ENCODE assay signal across 8 mouse cellular contexts in the genomic region with DNA sequence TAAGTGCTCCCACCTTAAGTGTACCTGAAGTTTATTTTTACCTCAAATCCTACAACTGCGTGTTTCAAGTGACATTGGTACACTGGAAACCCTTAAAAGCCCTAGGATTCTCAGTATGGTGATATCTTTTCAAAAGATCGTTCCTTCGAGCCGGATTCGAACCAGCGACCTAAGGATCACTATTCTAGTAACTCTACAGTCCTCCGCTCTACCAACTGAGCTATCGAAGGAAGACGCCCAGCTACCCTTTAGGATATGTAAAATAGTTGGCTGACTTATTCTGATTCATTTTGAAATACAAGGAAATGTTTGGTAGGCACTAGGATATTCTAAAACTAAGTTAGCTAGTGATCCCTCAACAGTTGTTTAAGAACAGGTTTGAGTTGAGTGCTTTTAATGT. TPM values are rescaled to one million over a fixed set of nuclear protein-coding genes. Genes with fewer than 3 reads are reported as not detected.
DNase-seq lines count a peak whose midpoint lies in the region; ATAC-seq and TF ChIP-seq lines count a peak whose summit lies in the region.

No protein-coding gene starts in this region.

- H3K27ac ChIP-seq in forebrain, embryonic 15.5 days (replicated peaks): no peak overlapping the region
- no peak overlapping the region for H3K27ac ChIP-seq in liver, adult 2 months (replicated peaks; ENCODE audit: insufficient read depth, low read depth, low read length)
- no peak overlapping the region for H3K27ac ChIP-seq in neural tube, embryonic 13.5 days (replicated peaks)

- ATAC-seq in forebrain, embryonic 15.5 days (replicated peaks): no peak
- no peak for ATAC-seq in neural tube, embryonic 13.5 days (ENCODE audit: low read depth)

- no peak overlapping the region for H3K9ac ChIP-seq in forebrain, embryonic 15.5 days (replicated peaks)
- no peak overlapping the region for H3K9ac ChIP-seq in liver, adult 2 months (ENCODE audit: low read depth, low read length)
- no peak overlapping the region for H3K9ac ChIP-seq in neural tube, embryonic 13.5 days

- peaks cover 3% of the 10 kb centered on the region; the same call in 1 of the 2 replicates for H3K79me2 ChIP-seq in liver, adult 2 months (ENCODE audit: control insufficient read depth, insufficient read depth, low read length)

- H3K27me3 ChIP-seq in forebrain, embryonic 15.5 days: no peaks in the 10 kb centered on the region
- no peaks in the 10 kb centered on the region for H3K27me3 ChIP-seq in liver, adult 2 months (ENCODE audit: control insufficient read depth, insufficient read depth, low read length)
- H3K27me3 ChIP-seq in neural tube, embryonic 13.5 days: no peaks in the 10 kb centered on the region

- H3K4me2 ChIP-seq in forebrain, embryonic 15.5 days (replicated peaks): 0 out of 2 replicates have a peak overlapping the region, but pooled peaks have one; percentile 3
- H3K4me2 ChIP-seq in neural tube, embryonic 13.5 days: peak overlapping the region; percentile 94; the same call in 1 of the 2 replicates

- H3K4me3 ChIP-seq in forebrain, embryonic 15.5 days: no peak overlapping the region
- no peak overlapping the region for H3K4me3 ChIP-seq in liver, adult 2 months (ENCODE audit: insufficient read depth, low read depth, low read length)
- H3K4me3 ChIP-seq in neural tube, embryonic 13.5 days: no peak overlapping the region

- peaks cover 14% of the 10 kb centered on the region for H3K36me3 ChIP-seq in forebrain, embryonic 15.5 days
- H3K36me3 ChIP-seq in liver, adult 2 months (ENCODE audit: control insufficient read depth, insufficient read depth, low read length): peaks cover 6% of the 10 kb centered on the region; the same call in 1 of the 2 replicates
- H3K36me3 ChIP-seq in neural tube, embryonic 13.5 days: peaks cover 18% of the 10 kb centered on the region

- no peak for TF ChIP-seq POLR2A in liver, adult 2 months (IDR thresholded peaks at IDR 0.05; ENCODE audit: extremely low read depth, insufficient read depth, low read length)

- no peaks in the 10 kb centered on the region for H3K9me3 ChIP-seq in forebrain, embryonic 15.5 days
- no peaks in the 10 kb centered on the region for H3K9me3 ChIP-seq in neural tube, embryonic 13.5 days

- DNase-seq in ovary, postnatal 36 days (ENCODE audit: low spot score): peak; percentile 19
- no peak for DNase-seq in ovary, postnatal 10 days (ENCODE audit: low spot score)
- DNase-seq in adrenal gland, postnatal 36 days: peak; percentile 69 to 73
- peak; percentile 40 for DNase-seq in kidney, adult 11 months
- DNase-seq in liver, adult 2 months (ENCODE audit: extremely low read depth, low read depth, low spot score): peak; percentile 78
- DNase-seq in ovary, postnatal 14 days (ENCODE audit: low spot score): no peak

- no peak for TF ChIP-seq CTCF in liver, adult 2 months (IDR thresholded peaks at IDR 0.05; ENCODE audit: low read depth, low read length)

- H3K4me1 ChIP-seq in forebrain, embryonic 15.5 days: peaks cover 38% of the 10 kb centered on the region
- H3K4me1 ChIP-seq in liver, adult 2 months (ENCODE audit: control insufficient read depth, insufficient read depth, low read length): peaks cover 2% of the 10 kb centered on the region; the same call in 1 of the 2 replicates
- peaks cover 33% of the 10 kb centered on the region for H3K4me1 ChIP-seq in neural tube, embryonic 13.5 days (replicated peaks)

- 3% methylated on average over 9 of the region's 9 CpGs for WGBS in forebrain, embryonic 15.5 days
- WGBS in liver, adult 2 months: 6% methylated on average over 9 of the region's 9 CpGs
- WGBS in neural tube, embryonic 13.5 days: under 1% methylated on average over 9 of the region's 9 CpGs

RNA-seq across cellular contexts. Expression of a gene that starts 1.8 kb away (rescaled TPM):
- total RNA-seq in adrenal gland, postnatal 36 days (2021): 1 to 10 TPM; 6.9 to 8.3 TPM
- 13.0 and 13.2 TPM in 2 replicates for polyA plus RNA-seq in forebrain, embryonic 15.5 days (2015; fragmentation: Nextera tagmentation; extraction: Ambion mirVana)
- total RNA-seq in liver, adult 2 months (2014; rRNA removed): 3.5 and 3.7 TPM in 2 replicates
- polyA plus RNA-seq in liver, adult 2 months (2012; rRNA removed): 2.1 TPM in 2 replicates
- polyA plus RNA-seq in neural tube, embryonic 13.5 days (2015; fragmentation: Nextera tagmentation; extraction: Ambion mirVana): 9.5 and 10.3 TPM in 2 replicates

RNA-seq across cellular contexts. Expression of a gene that starts 40.2 kb away (rescaled TPM):
- not detected for total RNA-seq in adrenal gland, postnatal 36 days (2021)
- 0.05 and 0.08 TPM in 2 replicates for polyA plus RNA-seq in forebrain, embryonic 15.5 days (2015; fragmentation: Nextera tagmentation; extraction: Ambion mirVana)
- not detected in 2 replicates for total RNA-seq in liver, adult 2 months (2014; rRNA removed)
- polyA plus RNA-seq in liver, adult 2 months (2012; rRNA removed): not detected in 2 replicates
- 0.07 TPM in 1 of 2 replicates, not detected in the other for polyA plus RNA-seq in neural tube, embryonic 13.5 days (2015; fragmentation: Nextera tagmentation; extraction: Ambion mirVana)

RNA-seq across cellular contexts. Expression of a gene that starts 56.5 kb away (rescaled TPM):
- 10 to 100 TPM; 19.4 to 21.2 TPM for total RNA-seq in adrenal gland, postnatal 36 days (2021)
- 58.3 and 60.9 TPM in 2 replicates for polyA plus RNA-seq in forebrain, embryonic 15.5 days (2015; fragmentation: Nextera tagmentation; extraction: Ambion mirVana)
- 8.1 and 9.7 TPM in 2 replicates for total RNA-seq in liver, adult 2 months (2014; rRNA removed)
- polyA plus RNA-seq in liver, adult 2 months (2012; rRNA removed): 0.60 and 1.3 TPM in 2 replicates
- 51.6 and 60.7 TPM in 2 replicates for polyA plus RNA-seq in neural tube, embryonic 13.5 days (2015; fragmentation: Nextera tagmentation; extraction: Ambion mirVana)

Comparison
In these comparisons a context has a peak if more than half of its experiments do, and no peak if none do; other contexts are left out.
1. DNase-seq: peak in ovary, postnatal 36 days (single experiment), adrenal gland, postnatal 36 days (2 of 2), kidney, adult 11 months (single experiment) and liver, adult 2 months (single experiment); none in ovary, postnatal 10 days (single experiment) and ovary, postnatal 14 days (single experiment).
2. RNA of a gene that starts 56.5 kb away (polyA plus RNA-seq): 58.3 to 60.9 TPM in forebrain, embryonic 15.5 days and 51.6 to 60.7 TPM in neural tube, embryonic 13.5 days; 0.60 to 1.3 TPM in liver, adult 2 months; every median in the first group is over 10 times any median in the second.